Mouse (Mus musculus) liver, postnatal 0 days (tissue): Measurements from ENCODE around the gene Hnrnpk. TPM values are rescaled to one million over a fixed set of nuclear protein-coding genes. Genes with fewer than 3 reads are reported as not detected.

Experiments
- ATAC-seq: fragments of 200-750 bp; cut with Nextera tagmentation; 2 replicates; pipeline ENCODE4 v1.8.0; 2017; ENCODE audit warnings: mild to moderate bottlenecking, moderate library complexity
- DNase-seq: peaks from one replicate; pipeline ENCODE4 v3.0.0-alpha.2; 2016
- H3K27ac ChIP-seq: fragments of 300-500 bp; sonication (generic); 2 replicates; pipeline ENCODE4 v1.5.1; 2014; ENCODE audit warnings: antibody characterized with exemption, moderate library complexity, mild to moderate bottlenecking, low read depth
- H3K27me3 ChIP-seq: fragments of 300-500 bp; sonication (generic); 2 replicates; pipeline ENCODE4 v1.6.1; 2014; ENCODE audit warnings: low read length, control low read depth, mixed read lengths; ENCODE audit not compliant: insufficient read depth
- H3K36me3 ChIP-seq: fragments of 300-500 bp; sonication (generic); replicated peaks from 2 replicates; pipeline ENCODE4 v1.6.1; 2014; ENCODE audit warnings: mild to moderate bottlenecking, control low read depth, low read length, moderate library complexity, mixed read lengths; ENCODE audit not compliant: insufficient read depth
- H3K4me1 ChIP-seq: fragments of 300-500 bp; sonication (generic); 2 replicates; pipeline ENCODE4 v1.6.1; 2014; ENCODE audit warnings: antibody characterized with exemption, mild to moderate bottlenecking, control low read depth; ENCODE audit not compliant: insufficient read depth
- H3K4me2 ChIP-seq: fragments of 300-500 bp; sonication (generic); 2 replicates; pipeline ENCODE4 v1.6.1; 2014; ENCODE audit warnings: low read depth, mild to moderate bottlenecking, low read length, moderate library complexity, mixed read lengths
- H3K4me3 ChIP-seq: fragments of 300-500 bp; sonication (generic); 2 replicates; pipeline ENCODE4 v1.5.1; 2014; ENCODE audit warnings: low read depth, low read length
- H3K9ac ChIP-seq: fragments of 300-500 bp; sonication (generic); replicated peaks from 2 replicates; pipeline ENCODE4 v1.6.1; 2014; ENCODE audit warnings: mild to moderate bottlenecking, moderate library complexity
- H3K9me3 ChIP-seq: fragments of 300-500 bp; sonication (generic); 2 replicates; pipeline ENCODE4 v1.6.1; 2016; ENCODE audit warnings: mild to moderate bottlenecking, control low read depth, low read length, mixed read lengths
- CTCF ChIP-seq: sonication (generic); IDR thresholded peaks from 2 replicates; pipeline ENCODE4 v1.5.1; 2016; ENCODE audit warnings: antibody characterized with exemption, low read depth
- EP300 ChIP-seq: IDR thresholded peaks from 2 replicates; pipeline ENCODE4 v1.6.1; 2016; ENCODE audit warnings: antibody characterized with exemption, low read depth, mild to moderate bottlenecking
- WGBS: fragments of 180-500 bp; shearing (Covaris S2); extraction: QIAGEN DNeasy Blood & Tissue Kit; methylation state at CpG from one replicate; pipeline ENCODE4 v1.1.7; 2014; ENCODE audit not compliant: insufficient replicate concordance; 5-methylcytosine and 5-hydroxymethylcytosine counted together
- microRNA counts: library from miRNA; unstranded; fragments of <30 nt; microRNA quantifications from one replicate; lab custom pipeline; 2015
- microRNA-seq: library from miRNA; unstranded; fragments of <30 nt; microRNA quantifications from one replicate; pipeline ENCODE4, GENCODE M21; 2016
- polyA plus RNA-seq: library from polyadenylated mRNA; unstranded; fragments of >200 nt; fragmentation: Nextera tagmentation; extraction: Ambion mirVana; gene quantifications from 2 replicates; pipeline ENCODE4 v1.2.1, GENCODE M21; 2015

The Hnrnpk gene
- polyA plus RNA-seq, 1 experiment from 2014 or later: 351 TPM

- H3K4me3 ChIP-seq: no peak overlapping the region
- 53% methylated on average over 4 of the region's 4 CpGs for WGBS
- ATAC-seq (peak; percentile 74), DNase-seq (no peak)
- H3K4me2 ChIP-seq: no peak overlapping the region
- no peak for TF ChIP-seq EP300
- no peak for TF ChIP-seq CTCF
- no peaks in the 10 kb centered on the region for H3K27me3 ChIP-seq
- H3K9me3 ChIP-seq: no peaks in the 10 kb centered on the region
- H3K4me1 ChIP-seq: no peaks in the 10 kb centered on the region
- no peak overlapping the region for H3K9ac ChIP-seq
- no peak overlapping the region for H3K27ac ChIP-seq
- no peaks in the 10 kb centered on the region for H3K36me3 ChIP-seq
Measured at GRCm38 (mm10) chr13:58350606-58351005, 52.5 kb downstream of the Hnrnpk start.

GRCm38 (mm10) chr13:58344505-58344904, 58.6 kb downstream of the Hnrnpk start:
- Histone ChIP-seq H3K27me3 (no peaks in the 10 kb centered on the region), H3K9me3 (no peaks in the 10 kb centered on the region), H3K36me3 (no peaks in the 10 kb centered on the region), H3K9ac (no peak overlapping the region), H3K4me1 (no peaks in the 10 kb centered on the region), H3K4me2 (no peak overlapping the region), H3K27ac (no peak overlapping the region), H3K4me3 (no peak overlapping the region)
- ATAC-seq (no peak), DNase-seq (no peak)
- 83% methylated on average over 9 of the region's 9 CpGs for WGBS
- no peak for TF ChIP-seq EP300
- no peak for TF ChIP-seq CTCF

MicroRNAs within 50 kb of the gene (microRNA counts, 519-probe panel; counts per million panel counts)
- 3,649 counts per million, percentile 38 among the panel's probes with 10 or more counts for microRNA mmu-miR-7a (lab: Ali Mortazavi, UCI)

Small RNAs within 50 kb of the gene (microRNA-seq; reads per million reads assigned to microRNA genes)
- 125 reads per million, percentile 45 among the genes with 10 or more reads in this experiment for gene Mir7-1

Other genes starting within 250 kb of the Hnrnpk start
- gene Idnk, start 245.7 kb downstream of the Hnrnpk start, polyA plus RNA-seq: 35.4 and 37.6 TPM in 2 replicates
- 44.2 and 44.5 TPM in 2 replicates for gene Ubqln1, start 187.7 kb downstream of the Hnrnpk start, polyA plus RNA-seq
- 10.4 and 14.1 TPM in 2 replicates for gene Gkap1, start 127.6 kb downstream of the Hnrnpk start, polyA plus RNA-seq
- gene Kif27, start 44.2 kb downstream of the Hnrnpk start, polyA plus RNA-seq: 0.02 and 0.05 TPM in 2 replicates
- 15.4 and 16.6 TPM in 2 replicates for gene 2210016F16Rik, start 18.1 kb downstream of the Hnrnpk start, polyA plus RNA-seq
- gene Rmi1, start 1.1 kb downstream of the Hnrnpk start, polyA plus RNA-seq: 9.0 and 9.8 TPM in 2 replicates
- gene Slc28a3, start 207.5 kb upstream of the Hnrnpk start, polyA plus RNA-seq: not detected in 2 replicates